ENCODE assay signal across 24 mouse cellular contexts in genomic region chr16:24833221-24833620, GRCm38 (mm10).
DNase-seq lines count a peak whose midpoint lies in the region; ATAC-seq and TF ChIP-seq lines count a peak whose summit lies in the region.
"Had no signal": no experiment of that assay in that cellular context is flagged by ENCODE, and none has a peak within 500 bp of the region (broad histone marks: within the 10 kb centered on the region; RNA-seq: fewer than 3 reads in every experiment).

No protein-coding gene starts in this region.

- TF ChIP-seq CTCF in kidney, postnatal 0 days (IDR thresholded peaks at IDR 0.05; ENCODE audit: low read depth) = no peak

- no peaks in the 10 kb centered on the region for H3K36me3 ChIP-seq in kidney, postnatal 0 days (ENCODE audit: insufficient read depth, low read length)
- H3K36me3 ChIP-seq in lung, embryonic 16.5 days (ENCODE audit: control insufficient read depth, insufficient read depth, low read length) = no peaks in the 10 kb centered on the region
- H3K36me3 ChIP-seq in embryonic facial prominence, embryonic 15.5 days = no peaks in the 10 kb centered on the region
- H3K36me3 ChIP-seq: hindbrain, embryonic 15.5 days; intestine, embryonic 15.5 days had no signal

- WGBS in kidney, postnatal 0 days = 56% methylated on average over 8 of the region's 8 CpGs
- 53% methylated on average over 8 of the region's 8 CpGs for WGBS in lung, embryonic 16.5 days
- 49% methylated on average over 8 of the region's 8 CpGs for WGBS in embryonic facial prominence, embryonic 15.5 days

- no peak overlapping the region for H3K27ac ChIP-seq in kidney, postnatal 0 days
- no peak overlapping the region for H3K27ac ChIP-seq in lung, embryonic 16.5 days (ENCODE audit: low read length)
- 0 out of 2 replicates have a peak overlapping the region, but pooled peaks have one; percentile 17 for H3K27ac ChIP-seq in embryonic facial prominence, embryonic 15.5 days (replicated peaks)
- H3K27ac ChIP-seq: forebrain, embryonic 13.5 days; hindbrain, embryonic 15.5 days; intestine, embryonic 15.5 days; left cerebral cortex, adult 2 months; liver, embryonic 14.5 days had no signal

- DNase-seq in kidney, postnatal 0 days (ENCODE audit: low spot score) = peak; percentile 66
- DNase-seq in kidney, adult 9 months = no peak
- no peak for DNase-seq in lung, postnatal 36 days
- peak; percentile 21 to 50 for DNase-seq in lung, postnatal 4 days
- no peak for DNase-seq in adrenal gland, adult 18-20 months (ENCODE audit: low spot score in 2 of 2)
- DNase-seq: adrenal gland, postnatal 36 days; cerebellum, adult 11-12 months; cerebellum, postnatal 25 days; embryo, embryonic 11 days; gastrocnemius, postnatal 10 days; heart, adult 18-20 months; heart, postnatal 4 days; midbrain, embryonic 14.5 days; right cerebral cortex, postnatal 25 days; thymus, postnatal 36 days had no signal

- H3K9ac ChIP-seq in kidney, postnatal 0 days (ENCODE audit: low read depth, low read length) = no peak overlapping the region
- no peak overlapping the region for H3K9ac ChIP-seq in lung, embryonic 16.5 days (ENCODE audit: low read length)
- H3K9ac ChIP-seq in embryonic facial prominence, embryonic 15.5 days = no peak overlapping the region
- H3K9ac ChIP-seq: forebrain, embryonic 13.5 days; hindbrain, embryonic 15.5 days; intestine, embryonic 15.5 days; liver, embryonic 14.5 days had no signal

- no peak for ATAC-seq in kidney, postnatal 0 days (replicated peaks; ENCODE audit: low FRiP score, low read depth)
- ATAC-seq in lung, embryonic 16.5 days (ENCODE audit: low read depth) = peak; percentile 88
- ATAC-seq in embryonic facial prominence, embryonic 15.5 days (ENCODE audit: insufficient number of reproducible peaks, low FRiP score, low TSS enrichment, low read depth) = peak; percentile 43; the same call in 1 of the 2 replicates
- ATAC-seq: CD4-positive, CD25-positive, alpha-beta regulatory T cell, adult 4 months; forebrain, embryonic 13.5 days; intestine, embryonic 15.5 days had no signal

- H3K9me3 ChIP-seq in kidney, postnatal 0 days (replicated peaks; ENCODE audit: low read length) = no peaks in the 10 kb centered on the region
- no peaks in the 10 kb centered on the region for H3K9me3 ChIP-seq in lung, embryonic 16.5 days (ENCODE audit: control insufficient read depth, low read length)
- H3K9me3 ChIP-seq in embryonic facial prominence, embryonic 15.5 days (replicated peaks) = no peaks in the 10 kb centered on the region
- H3K9me3 ChIP-seq: forebrain, embryonic 13.5 days; hindbrain, embryonic 15.5 days; intestine, embryonic 15.5 days; megakaryocyte, embryonic 14.5 days had no signal

- H3K4me1 ChIP-seq in kidney, postnatal 0 days (replicated peaks; ENCODE audit: insufficient read depth, low read length) = no peaks in the 10 kb centered on the region
- no peaks in the 10 kb centered on the region for H3K4me1 ChIP-seq in lung, embryonic 16.5 days (replicated peaks; ENCODE audit: control insufficient read depth, insufficient read depth, low read length)
- H3K4me1 ChIP-seq in embryonic facial prominence, embryonic 15.5 days = peaks cover 7% of the 10 kb centered on the region; the same call in 1 of the 2 replicates
- H3K4me1 ChIP-seq: forebrain, embryonic 13.5 days; hindbrain, embryonic 15.5 days; megakaryocyte, embryonic 14.5 days had no signal

- H3K4me3 ChIP-seq in kidney, postnatal 0 days (replicated peaks; ENCODE audit: low read depth, low read length) = no peak overlapping the region
- no peak overlapping the region for H3K4me3 ChIP-seq in lung, embryonic 16.5 days (ENCODE audit: low read length)
- H3K4me3 ChIP-seq in embryonic facial prominence, embryonic 15.5 days (replicated peaks) = no peak overlapping the region
- H3K4me3 ChIP-seq: forebrain, embryonic 13.5 days; hindbrain, embryonic 15.5 days; intestine, embryonic 15.5 days; left cerebral cortex, adult 2 months; megakaryocyte, embryonic 14.5 days had no signal

- H3K4me2 ChIP-seq in kidney, postnatal 0 days (ENCODE audit: low read length) = no peak overlapping the region
- no peak overlapping the region for H3K4me2 ChIP-seq in lung, embryonic 16.5 days (ENCODE audit: low read depth, low read length)
- no peak overlapping the region for H3K4me2 ChIP-seq in embryonic facial prominence, embryonic 15.5 days (replicated peaks)
- H3K4me2 ChIP-seq: forebrain, embryonic 13.5 days; hindbrain, embryonic 15.5 days; intestine, embryonic 15.5 days had no signal

- H3K27me3 ChIP-seq in kidney, postnatal 0 days (ENCODE audit: insufficient read depth, low read length) = no peaks in the 10 kb centered on the region
- H3K27me3 ChIP-seq in lung, embryonic 16.5 days (ENCODE audit: control insufficient read depth, insufficient read depth, low read depth, low read length) = no peaks in the 10 kb centered on the region
- H3K27me3 ChIP-seq in embryonic facial prominence, embryonic 15.5 days = no peaks in the 10 kb centered on the region
- H3K27me3 ChIP-seq: forebrain, embryonic 13.5 days; hindbrain, embryonic 15.5 days; intestine, embryonic 15.5 days had no signal

Comparison
In these comparisons a context has a peak if more than half of its experiments do, and no peak if none do; other contexts are left out.
1. DNase-seq: peak in kidney, postnatal 0 days (single experiment) and lung, postnatal 4 days (2 of 2); none in kidney, adult 9 months (single experiment), lung, postnatal 36 days (single experiment) and adrenal gland, adult 18-20 months (0 of 2).